Mouse (Mus musculus) erythroblast, embryonic 14.5 days (primary cell): ENCODE measurements around the gene Gm21732. TPM values are rescaled to one million over a fixed set of nuclear protein-coding genes. Genes with fewer than 3 reads are reported as not detected.
"Not testable (repeated sequence)": the region's sequence is repeated elsewhere in the genome, so short reads cannot be mapped to it uniquely, and the experiment has no call there.

Source experiments
- H3K27me3 ChIP-seq: 2 replicates; pipeline ENCODE4 v1.6.1; 2012; ENCODE audit warnings: inconsistent platforms; ENCODE audit not compliant: control insufficient read depth
- H3K36me3 ChIP-seq: 2 replicates; pipeline ENCODE4 v1.6.1; 2012; ENCODE audit warnings: mild to moderate bottlenecking, inconsistent platforms; ENCODE audit not compliant: control insufficient read depth
- H3K4me1 ChIP-seq: 2 replicates; pipeline ENCODE4 v1.6.1; 2012; ENCODE audit warnings: inconsistent platforms; ENCODE audit not compliant: control insufficient read depth
- H3K4me3 ChIP-seq: replicated peaks from 2 replicates; pipeline ENCODE3; 2012; ENCODE audit warnings: moderate library complexity, mild to moderate bottlenecking, inconsistent platforms
- H3K9me3 ChIP-seq: 2 replicates; pipeline ENCODE4 v1.6.1; 2012; ENCODE audit warnings: low read length, inconsistent platforms, mixed read lengths; ENCODE audit not compliant: control insufficient read depth
- polyA plus RNA-seq: library from polyadenylated mRNA; stranded (reverse); fragments of >175 nt; gene quantifications from 2 replicates; pipeline ENCODE4 v1.2.3, GENCODE M21; 2012

Gene Gm21732
- polyA plus RNA-seq, result not detected in 2 replicates

GRCm38 (mm10) chrY:38575591-38575990, at the start of gene Gm21732:
Gene Gm21732, minus strand, starts transcription at chrY:38575691.
- not testable (repeated sequence) for H3K9me3 ChIP-seq, H3K4me1 ChIP-seq, H3K4me3 ChIP-seq, H3K27me3 ChIP-seq, H3K36me3 ChIP-seq

Other genes with a start within 250 kb of the Gm21732 start
- gene Gm20897, start 73.5 kb downstream of the Gm21732 start, polyA plus RNA-seq, result not detected in 2 replicates